Mouse (Mus musculus): Measurements from ENCODE around the gene Ap2a1.

GRCm38 (mm10) chr7:44853065-44853464 is 76.2 kb downstream of the Ap2a1 start:
- TF ChIP-seq CTCF (IDR thresholded peaks at IDR 0.05; ENCODE audit: control insufficient read depth, insufficient read depth, insufficient replicate concordance, low read depth, low read length), result no peak
- no peak for TF ChIP-seq POLR2A (IDR thresholded peaks at IDR 0.05; ENCODE audit: control insufficient read depth, low read depth, low read length)

All from testis, adult 2 months (tissue).